Mouse (Mus musculus) left cerebral cortex, adult 2 months (tissue): ENCODE data around the gene Vgll4. TPM values are rescaled to one million over a fixed set of nuclear protein-coding genes. Genes with fewer than 3 reads are reported as not detected.
A peak's percentile ranks its signal among the peaks of the same experiment; 100 is the strongest.

Experiments used
- DNase-seq, 2 experiments: peaks; one replicate each; pipeline ENCODE4 v3.0.0; 2021 to 2022; ENCODE audit warnings: low spot score in 2 of 2, mixed read lengths in 1 of 2; ENCODE audit errors: extremely low spot score in 1 of 2
- H3K27ac ChIP-seq: fragments of 200-600 bp; 2 replicates; pipeline ENCODE4 v1.8.1; 2022
- H3K4me3 ChIP-seq: fragments of 200-600 bp; 2 replicates; pipeline ENCODE4 v1.8.1; 2022
- CTCF ChIP-seq: fragments of 200-600 bp; IDR thresholded peaks from 2 replicates; pipeline ENCODE4 v1.8.1; 2022; ENCODE audit warnings: antibody characterized with exemption, mild to moderate bottlenecking, moderate library complexity
- intact Hi-C: fragments of 180-260 bp; cut with DNase I; formaldehyde crosslinking; loops from one replicate; pipeline ENCODE4 v1.15.1; 2025
- total RNA-seq, 2 experiments: library from RNA; stranded (reverse); gene quantifications; 2 replicates each; pipeline ENCODE4 v1.2.3; 2021

The Vgll4 gene
- total RNA-seq, 2 experiments from 2014 or later = 61.4 to 63.8 TPM

- TF ChIP-seq CTCF = no peak
- H3K27ac ChIP-seq = no peak overlapping the region
- intact Hi-C loops = no loop called here
- DNase-seq = no peak
- H3K4me3 ChIP-seq = no peak overlapping the region
These were observed 28.7 kb upstream of the Vgll4 start for GRCm38 (mm10) chr6:114998374-114999031.

GRCm38 (mm10) chr6:114997471-114997870, 27.7 kb upstream of the Vgll4 start:
- intact Hi-C loops = no loop called here
- Histone ChIP-seq H3K4me3 (no peak overlapping the region), H3K27ac (no peak overlapping the region)
- TF ChIP-seq CTCF = no peak
- DNase-seq = no peak

GRCm38 (mm10) chr6:114996910-114997309, 27.1 kb upstream of the Vgll4 start:
- DNase-seq = no peak
- TF ChIP-seq CTCF = no peak
- intact Hi-C loops = no loop called here

GRCm38 (mm10) chr6:114994079-114994478, 24.3 kb upstream of the Vgll4 start:
- DNase-seq = no peak
- intact Hi-C loops = no loop called here
- no peak overlapping the region for H3K4me3 ChIP-seq
- H3K27ac ChIP-seq = peak overlapping the region; percentile 84
- TF ChIP-seq CTCF = no peak

More at GRCm38 (mm10) chr6:114996910-114997309, 27.1 kb upstream of the Vgll4 start:
- no peak overlapping the region for H3K4me3 ChIP-seq
- no peak overlapping the region for H3K27ac ChIP-seq

GRCm38 (mm10) chr6:114993659-114994058, 23.9 kb upstream of the Vgll4 start:
- no peak overlapping the region for H3K4me3 ChIP-seq
- no peak for TF ChIP-seq CTCF
- peak overlapping the region; percentile 84 for H3K27ac ChIP-seq
- intact Hi-C loops = no loop called here
- peak in 1 of 2 experiments; percentile 47 for DNase-seq

- Histone ChIP-seq H3K4me3 (no peak overlapping the region), H3K27ac (no peak overlapping the region)
- intact Hi-C loops = loop anchor here (1.0 kb wide), 1 partner anchor 15 kb away; no protein-coding TSS in a partner anchor
- no peak for DNase-seq
- TF ChIP-seq CTCF = no peak
These were observed 22.1 kb upstream of the Vgll4 start for GRCm38 (mm10) chr6:114991909-114992308.

- DNase-seq = no peak
- Histone ChIP-seq H3K4me3 (no peak overlapping the region), H3K27ac (no peak overlapping the region)
- intact Hi-C loops = no loop called here
- TF ChIP-seq CTCF = no peak
These were observed 18.8 kb upstream of the Vgll4 start for GRCm38 (mm10) chr6:114988619-114988980.

- intact Hi-C loops = no loop called here
- H3K27ac ChIP-seq = no peak overlapping the region
- no peak for TF ChIP-seq CTCF
- no peak for DNase-seq
- no peak overlapping the region for H3K4me3 ChIP-seq
These were observed 18.3 kb upstream of the Vgll4 start for GRCm38 (mm10) chr6:114987966-114988618.

- no peak for TF ChIP-seq CTCF
- Histone ChIP-seq H3K4me3 (no peak overlapping the region), H3K27ac (no peak overlapping the region)
- DNase-seq = no peak
- intact Hi-C loops = no loop called here
These were observed 12.9 kb upstream of the Vgll4 start for GRCm38 (mm10) chr6:114982671-114983070.

GRCm38 (mm10) chr6:114979715-114980114, 9.9 kb upstream of the Vgll4 start:
- intact Hi-C loops = no loop called here
- no peak for DNase-seq
- H3K27ac ChIP-seq = no peak overlapping the region

GRCm38 (mm10) chr6:114976915-114977419, 7.2 kb upstream of the Vgll4 start:
- H3K27ac ChIP-seq = peak overlapping the region; percentile 83

More at GRCm38 (mm10) chr6:114979715-114980114, 9.9 kb upstream of the Vgll4 start:
- TF ChIP-seq CTCF = no peak
- no peak overlapping the region for H3K4me3 ChIP-seq

GRCm38 (mm10) chr6:114974331-114974730, 4.5 kb upstream of the Vgll4 start:
- intact Hi-C loops = no loop called here

More at GRCm38 (mm10) chr6:114976915-114977419, 7.2 kb upstream of the Vgll4 start:
- no peak overlapping the region for H3K4me3 ChIP-seq
- no peak for TF ChIP-seq CTCF
- intact Hi-C loops = loop anchor here (1.0 kb wide), 3 partner anchors 15 to 265 kb away; no protein-coding TSS in a partner anchor
- peak in 1 of 2 experiments; percentile 69 for DNase-seq

GRCm38 (mm10) chr6:114972988-114973387, 3.2 kb upstream of the Vgll4 start:
- no peak for DNase-seq
- intact Hi-C loops = no loop called here
- Histone ChIP-seq H3K4me3 (no peak overlapping the region), H3K27ac (no peak overlapping the region)
- TF ChIP-seq CTCF = no peak

More at GRCm38 (mm10) chr6:114974331-114974730, 4.5 kb upstream of the Vgll4 start:
- Histone ChIP-seq H3K27ac (no peak overlapping the region), H3K4me3 (no peak overlapping the region)
- no peak for DNase-seq
- TF ChIP-seq CTCF = no peak
